Comparison of ENCODE assay signal across 9 mouse cellular contexts in genomic region chr1:128875289-128875688, GRCm38 (mm10).
A peak's percentile ranks its signal among the peaks of the same experiment; 100 is the strongest.
DNase-seq lines count a peak whose midpoint lies in the region; ATAC-seq lines count a peak whose summit lies in the region.
"Had no signal": no experiment of that assay in that cellular context is flagged by ENCODE, and none has a peak within 500 bp of the region (broad histone marks: within the 10 kb centered on the region; RNA-seq: fewer than 3 reads in every experiment).

No protein-coding gene starts in this region.

- no peak overlapping the region for H3K4me2 ChIP-seq in neural tube, embryonic 14.5 days (ENCODE audit: low read depth, low read length)
- H3K4me2 ChIP-seq: heart, embryonic 15.5 days had no signal

- H3K27me3 ChIP-seq in neural tube, embryonic 14.5 days (ENCODE audit: control insufficient read depth, insufficient read depth, low read length): no peaks in the 10 kb centered on the region
- H3K27me3 ChIP-seq: heart, embryonic 15.5 days had no signal

- 10% methylated on average over 8 of the region's 8 CpGs for WGBS in neural tube, embryonic 14.5 days

- H3K9ac ChIP-seq in neural tube, embryonic 14.5 days (replicated peaks; ENCODE audit: low read depth, low read length): no peak overlapping the region
- H3K9ac ChIP-seq: heart, embryonic 15.5 days had no signal

- intact Hi-C loops in left cerebral cortex, postnatal 4 days (cut with DNase I): loop anchor here (10.0 kb wide), 4 partner anchors 200 to 1480 kb away; no protein-coding TSS in a partner anchor

- H3K4me3 ChIP-seq in neural tube, embryonic 14.5 days (ENCODE audit: low read depth, low read length): no peak overlapping the region
- H3K4me3 ChIP-seq: heart, embryonic 15.5 days had no signal

- H3K36me3 ChIP-seq in neural tube, embryonic 14.5 days (ENCODE audit: control insufficient read depth, insufficient read depth, low read length): no peaks in the 10 kb centered on the region
- H3K36me3 ChIP-seq: heart, embryonic 15.5 days had no signal

- H3K27ac ChIP-seq in neural tube, embryonic 14.5 days (ENCODE audit: low read depth, low read length): no peak overlapping the region
- H3K27ac ChIP-seq: heart, embryonic 15.5 days had no signal

- peak; percentile 82 for ATAC-seq in neural tube, embryonic 14.5 days (ENCODE audit: low read depth)

- DNase-seq in left cerebral cortex, adult 18-20 months (ENCODE audit: low spot score in 2 of 2): peak; percentile 47 to 49
- DNase-seq in left cerebral cortex, adult 8-10 months (ENCODE audit: low spot score in 2 of 2): no peak
- DNase-seq in MN1 (ENCODE audit: low spot score): peak; percentile 61
- DNase-seq in cerebellum, postnatal 25 days: peak; percentile 30 to 57
- DNase-seq in heart, postnatal 4 days: peak; percentile 53
- DNase-seq in left cerebral cortex, postnatal 4 days: peak; percentile 56
- no peak for DNase-seq in urinary bladder, postnatal 4 days (ENCODE audit: low spot score in 2 of 2)

- no peaks in the 10 kb centered on the region for H3K4me1 ChIP-seq in neural tube, embryonic 14.5 days (ENCODE audit: control insufficient read depth, insufficient read depth, low read length)
- H3K4me1 ChIP-seq: heart, embryonic 15.5 days had no signal

- H3K9me3 ChIP-seq in neural tube, embryonic 14.5 days (ENCODE audit: control insufficient read depth, low read length): no peaks in the 10 kb centered on the region
- H3K9me3 ChIP-seq: heart, embryonic 15.5 days had no signal

Comparison
In these comparisons a context has a peak if more than half of its experiments do, and no peak if none do; other contexts are left out.
1. DNase-seq: peak in left cerebral cortex, adult 18-20 months (2 of 2), MN1 (single experiment), cerebellum, postnatal 25 days (2 of 2), heart, postnatal 4 days (single experiment) and left cerebral cortex, postnatal 4 days (single experiment); none in left cerebral cortex, adult 8-10 months (0 of 2) and urinary bladder, postnatal 4 days (0 of 2).